Mouse (Mus musculus) heart, embryonic 14.5 days (tissue): ENCODE data around the gene Itgb5. TPM values are rescaled to one million over a fixed set of nuclear protein-coding genes. Genes with fewer than 3 reads are reported as not detected.
A peak's percentile ranks its signal among the peaks of the same experiment; 100 is the strongest.

Experiments
- ATAC-seq: fragments of 200-750 bp; cut with Nextera tagmentation; 2 replicates; pipeline ENCODE4 v1.8.0; 2017; ENCODE audit warnings: low read depth, moderate TSS enrichment; ENCODE audit not compliant: insufficient number of reproducible peaks, insufficient read depth, low FRiP score
- H3K27ac ChIP-seq, 2 experiments: fragments of 200-500 bp in 1 of 2; fragments of 300-500 bp in 1 of 2; sonication (generic) in 1 of 2; replicated peaks in 1 of 2; 2 replicates each; pipeline ENCODE4 v1.5.1; 2012 to 2014; ENCODE audit warnings: low read depth in 2 of 2, low read length in 2 of 2, control low read depth in 1 of 2, mild to moderate bottlenecking in 1 of 2, mixed read lengths in 1 of 2; ENCODE audit not compliant: control insufficient read depth in 1 of 2, insufficient read depth in 1 of 2
- H3K27me3 ChIP-seq: fragments of 300-500 bp; sonication (generic); 2 replicates; pipeline ENCODE4 v1.6.1; 2014; ENCODE audit warnings: mild to moderate bottlenecking, low read length, control low read depth; ENCODE audit not compliant: control insufficient read depth, insufficient read depth
- H3K36me3 ChIP-seq: fragments of 300-500 bp; sonication (generic); 2 replicates; pipeline ENCODE4 v1.6.1; 2014; ENCODE audit warnings: mild to moderate bottlenecking, control low read depth, low read length, mixed read lengths; ENCODE audit not compliant: control insufficient read depth, insufficient read depth
- H3K4me1 ChIP-seq, 2 experiments: fragments of 200-500 bp in 1 of 2; fragments of 300-500 bp in 1 of 2; sonication (generic) in 1 of 2; 2 replicates each; pipeline ENCODE4 v1.6.1; 2012 to 2014; ENCODE audit warnings: low read length in 2 of 2, control low read depth in 1 of 2, mixed read lengths in 1 of 2; ENCODE audit not compliant: control insufficient read depth in 2 of 2, insufficient read depth in 2 of 2
- H3K4me2 ChIP-seq: fragments of 300-500 bp; sonication (generic); 2 replicates; pipeline ENCODE4 v1.6.1; 2014; ENCODE audit warnings: mild to moderate bottlenecking, low read length
- H3K4me3 ChIP-seq, 2 experiments: fragments of 200-500 bp in 1 of 2; fragments of 300-500 bp in 1 of 2; sonication (generic) in 1 of 2; 2 replicates each; pipeline ENCODE4 v1.5.1; 2012 to 2014; ENCODE audit warnings: low read length in 2 of 2, mild to moderate bottlenecking in 2 of 2, control low read depth in 1 of 2, low read depth in 1 of 2, moderate library complexity in 1 of 2; ENCODE audit not compliant: control insufficient read depth in 1 of 2, insufficient read depth in 1 of 2
- H3K9ac ChIP-seq: fragments of 300-500 bp; sonication (generic); 2 replicates; pipeline ENCODE4 v1.6.1; 2014; ENCODE audit warnings: mild to moderate bottlenecking, low read length
- H3K9me3 ChIP-seq: fragments of 300-500 bp; sonication (generic); 2 replicates; pipeline ENCODE4 v1.6.1; 2016; ENCODE audit warnings: low read length, control low read depth; ENCODE audit not compliant: control insufficient read depth
- WGBS: fragments of 180-500 bp; shearing (Covaris S2); extraction: QIAGEN DNeasy Blood & Tissue Kit; methylation state at CpG from one replicate; pipeline ENCODE4 v1.1.7; 2014; 5-methylcytosine and 5-hydroxymethylcytosine counted together
- polyA plus RNA-seq: library from polyadenylated mRNA; unstranded; fragments of >200 nt; fragmentation: Nextera tagmentation; extraction: Ambion mirVana; gene quantifications from 2 replicates; pipeline ENCODE4 v1.2.1, GENCODE M21; 2014

Gene Itgb5
- polyA plus RNA-seq, 1 experiment from 2014 or later = 96.2 TPM

- no peaks in the 10 kb centered on the region for H3K9me3 ChIP-seq
- ATAC-seq = no peak
- H3K4me1 ChIP-seq = peaks cover 8 to 12% of the 10 kb centered on the region in 2 experiments
- no peaks in the 10 kb centered on the region for H3K27me3 ChIP-seq
- no peak overlapping the region for H3K9ac ChIP-seq
- H3K4me2 ChIP-seq = no peak overlapping the region
- WGBS = 81% methylated on average over 6 of the region's 6 CpGs
- H3K27ac ChIP-seq = no peak overlapping the region
- H3K36me3 ChIP-seq = peaks cover 15% of the 10 kb centered on the region
- no peak overlapping the region for H3K4me3 ChIP-seq
Measured at GRCm38 (mm10) chr16:33844866-33845265, 15.4 kb downstream of the Itgb5 start.

- H3K9ac ChIP-seq = no peak overlapping the region
- H3K4me3 ChIP-seq = no peak overlapping the region
- no peak overlapping the region for H3K4me2 ChIP-seq
- no peaks in the 10 kb centered on the region for H3K4me1 ChIP-seq
- no peaks in the 10 kb centered on the region for H3K36me3 ChIP-seq
- no peaks in the 10 kb centered on the region for H3K27me3 ChIP-seq
- no peak overlapping the region for H3K27ac ChIP-seq
- ATAC-seq = no peak
- H3K9me3 ChIP-seq = no peaks in the 10 kb centered on the region
Measured at GRCm38 (mm10) chr16:33853271-33853670, 23.8 kb downstream of the Itgb5 start.

- no peaks in the 10 kb centered on the region for H3K9me3 ChIP-seq
- no peak overlapping the region for H3K9ac ChIP-seq
- no peaks in the 10 kb centered on the region for H3K27me3 ChIP-seq
- ATAC-seq = no peak
- peaks cover 6 to 21% of the 10 kb centered on the region in 2 experiments for H3K4me1 ChIP-seq
- no peak overlapping the region for H3K4me2 ChIP-seq
- H3K36me3 ChIP-seq = no peaks in the 10 kb centered on the region
- 67% methylated on average over 2 of the region's 2 CpGs for WGBS
- no peak overlapping the region for H3K4me3 ChIP-seq
- H3K27ac ChIP-seq = no peak overlapping the region
Measured at GRCm38 (mm10) chr16:33858766-33859165, 29.3 kb downstream of the Itgb5 start.

- 35% methylated on average over 5 of the region's 5 CpGs for WGBS
- no peak for ATAC-seq
- H3K4me2 ChIP-seq = peak overlapping the region; percentile 49; the same call in 1 of the 2 replicates
- no peaks in the 10 kb centered on the region for H3K9me3 ChIP-seq
- H3K4me3 ChIP-seq = no peak overlapping the region
- H3K4me1 ChIP-seq = peaks cover 6 to 21% of the 10 kb centered on the region in 2 experiments
- H3K27me3 ChIP-seq = no peaks in the 10 kb centered on the region
- no peak overlapping the region for H3K27ac ChIP-seq
- H3K36me3 ChIP-seq = no peaks in the 10 kb centered on the region
- H3K9ac ChIP-seq = no peak overlapping the region
Measured at GRCm38 (mm10) chr16:33859380-33859779, 29.9 kb downstream of the Itgb5 start.

GRCm38 (mm10) chr16:33859988-33860700 is 30.7 kb downstream of the Itgb5 start:
- Histone ChIP-seq H3K27ac (peak overlapping the region; percentile 19 to 47; a peak in 1 of 4 replicates), H3K9ac (peak overlapping the region; percentile 19; the same call in 1 of the 2 replicates), H3K4me3 (peak overlapping the region in 1 of 2 experiments; percentile 22; a peak in 1 of 4 replicates)

GRCm38 (mm10) chr16:33862406-33862805 is 32.9 kb downstream of the Itgb5 start:
- no peak overlapping the region for H3K4me2 ChIP-seq
- H3K27me3 ChIP-seq = no peaks in the 10 kb centered on the region
- H3K4me3 ChIP-seq = no peak overlapping the region
- peaks cover 6 to 21% of the 10 kb centered on the region in 2 experiments for H3K4me1 ChIP-seq
- ATAC-seq = no peak
- H3K9me3 ChIP-seq = no peaks in the 10 kb centered on the region
- H3K9ac ChIP-seq = no peak overlapping the region
- no peaks in the 10 kb centered on the region for H3K36me3 ChIP-seq
- WGBS = 83% methylated on average over 4 of the region's 4 CpGs
- H3K27ac ChIP-seq = no peak overlapping the region

More at GRCm38 (mm10) chr16:33859988-33860700, 30.7 kb downstream of the Itgb5 start:
- H3K36me3 ChIP-seq = no peaks in the 10 kb centered on the region
- H3K9me3 ChIP-seq = no peaks in the 10 kb centered on the region
- ATAC-seq = peak; percentile 55
- peak overlapping the region; percentile 49 for H3K4me2 ChIP-seq
- WGBS = 46% methylated on average over 14 of the region's 14 CpGs
- peaks cover 6 to 21% of the 10 kb centered on the region in 2 experiments for H3K4me1 ChIP-seq
- no peaks in the 10 kb centered on the region for H3K27me3 ChIP-seq

GRCm38 (mm10) chr16:33863208-33863751 is 33.8 kb downstream of the Itgb5 start:
- whole genome bisulfite sequencing = 70% methylated on average over 5 of the region's 5 CpGs
- H3K4me3 ChIP-seq = no peak overlapping the region
- ATAC-seq = no peak

More at GRCm38 (mm10) chr16:33863208-33863751, 33.8 kb downstream of the Itgb5 start:
- Histone ChIP-seq H3K36me3 (no peaks in the 10 kb centered on the region), H3K4me1 (peaks cover 6 to 21% of the 10 kb centered on the region in 2 experiments), H3K27me3 (no peaks in the 10 kb centered on the region), H3K4me2 (no peak overlapping the region), H3K9ac (no peak overlapping the region), H3K9me3 (no peaks in the 10 kb centered on the region), H3K27ac (no peak overlapping the region)
